ENCODE assay signal across 20 mouse cellular contexts in the genomic region with DNA sequence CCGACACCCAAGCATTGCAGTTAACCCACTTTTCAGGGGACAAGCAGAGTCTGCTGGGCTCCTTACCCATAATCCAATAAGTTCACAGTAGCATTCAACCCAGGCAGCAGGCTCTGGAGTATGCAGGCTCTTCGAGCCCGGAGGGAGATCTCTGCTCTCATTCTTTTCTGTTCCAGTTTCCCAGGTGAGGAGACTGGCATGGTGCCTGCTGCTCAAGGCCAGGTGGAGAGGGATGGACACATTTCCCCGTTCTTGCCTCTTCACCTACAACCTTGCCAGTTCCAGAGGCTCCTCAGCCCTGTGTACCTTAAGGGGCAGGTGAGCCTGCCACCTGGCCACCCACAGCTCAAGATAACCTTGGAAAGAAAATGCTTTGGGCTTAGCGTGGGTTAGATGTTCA.
DNase-seq lines count a peak whose midpoint lies in the region; ATAC-seq lines count a peak whose summit lies in the region.
"Had no signal": no experiment of that assay in that cellular context is flagged by ENCODE, and none has a peak within 500 bp of the region (broad histone marks: within the 10 kb centered on the region; RNA-seq: fewer than 3 reads in every experiment).

No protein-coding gene starts in this region.

- no peak for DNase-seq in cerebellum, postnatal 4 days (ENCODE audit: low spot score in 2 of 2)
- peak; percentile 24 to 26 for DNase-seq in cerebellum, adult 18-20 months
- DNase-seq in cerebellum, adult 9-10 months, result peak; percentile 36
- peak; percentile 14 to 17 for DNase-seq in cerebellum, postnatal 36 days
- no peak for DNase-seq in gastrocnemius, postnatal 36 days
- no peak for DNase-seq in lung, postnatal 36 days
- DNase-seq: adrenal gland, adult 8-10 months; adrenal gland, postnatal 25 days; forebrain, postnatal 0 days; gastrocnemius, postnatal 25 days; heart, adult 2 months; heart, postnatal 14 days; heart, postnatal 4 days; kidney, adult 18-20 months had no signal

- intact Hi-C loops in gastrocnemius, postnatal 36 days (cut with DNase I), result no loop called here

- ATAC-seq in cerebellum, adult (ENCODE audit: insufficient number of reproducible peaks, low FRiP score, low TSS enrichment), result peak; percentile 29; the same call in 1 of the 2 replicates
- ATAC-seq: activated CD4-positive, CD25-positive, alpha-beta regulatory T cell, adult 4 months; forebrain, embryonic 14.5 days; forebrain, postnatal 0 days; hindbrain, postnatal 0 days; inflammation-experienced regulatory T-cells, adult 6 months; intestine, embryonic 16.5 days had no signal

Comparison
In these comparisons a context has a peak if more than half of its experiments do, and no peak if none do; other contexts are left out.
1. DNase-seq: peak in cerebellum, adult 18-20 months (2 of 2), cerebellum, adult 9-10 months (single experiment) and cerebellum, postnatal 36 days (2 of 2); none in cerebellum, postnatal 4 days (0 of 2), gastrocnemius, postnatal 36 days (0 of 2) and lung, postnatal 36 days (single experiment).